Mouse (Mus musculus): Measurements from ENCODE around the gene Gm37240. TPM values are rescaled to one million over a fixed set of nuclear protein-coding genes. Genes with fewer than 3 reads are reported as not detected.

The Gm37240 gene
- polyA plus RNA-seq, 1 experiment, result not detected

- no peak for TF ChIP-seq GATA1 (IDR thresholded peaks at IDR 0.05; ENCODE audit: low read length)
Observed at GRCm38 (mm10) chr3:85465283-85466025, 421.9 kb downstream of the Gm37240 start.

- TF ChIP-seq GATA1 (IDR thresholded peaks at IDR 0.05; ENCODE audit: low read length), result no peak
Observed at GRCm38 (mm10) chr3:85460021-85460420, 427.3 kb downstream of the Gm37240 start.

GRCm38 (mm10) chr3:85456983-85457382, 430.3 kb downstream of the Gm37240 start:
- TF ChIP-seq GATA1 (IDR thresholded peaks at IDR 0.05; ENCODE audit: low read length), result no peak

- no peak for TF ChIP-seq GATA1 (IDR thresholded peaks at IDR 0.05; ENCODE audit: low read length)
Observed at GRCm38 (mm10) chr3:85455453-85455852, 431.9 kb downstream of the Gm37240 start.

GRCm38 (mm10) chr3:85454001-85454400, 433.3 kb downstream of the Gm37240 start:
- no peak for TF ChIP-seq GATA1 (IDR thresholded peaks at IDR 0.05; ENCODE audit: low read length)

GRCm38 (mm10) chr3:85449461-85449860, 437.9 kb downstream of the Gm37240 start:
- no peak for TF ChIP-seq GATA1 (IDR thresholded peaks at IDR 0.05; ENCODE audit: low read length)

GRCm38 (mm10) chr3:85442781-85443180, 444.5 kb downstream of the Gm37240 start:
- TF ChIP-seq GATA1 (IDR thresholded peaks at IDR 0.05; ENCODE audit: low read length), result no peak

- no peak for TF ChIP-seq GATA1 (IDR thresholded peaks at IDR 0.05; ENCODE audit: low read length)
Observed at GRCm38 (mm10) chr3:85442261-85442660, 445.1 kb downstream of the Gm37240 start.

GRCm38 (mm10) chr3:85435406-85435805, 451.9 kb downstream of the Gm37240 start:
- no peak for TF ChIP-seq GATA1 (IDR thresholded peaks at IDR 0.05; ENCODE audit: low read length)

GRCm38 (mm10) chr3:85431208-85431607, 456.1 kb downstream of the Gm37240 start:
- no peak for TF ChIP-seq GATA1 (IDR thresholded peaks at IDR 0.05; ENCODE audit: low read length)

GRCm38 (mm10) chr3:85423376-85423997, 463.8 kb downstream of the Gm37240 start:
- TF ChIP-seq GATA1 (IDR thresholded peaks at IDR 0.05; ENCODE audit: low read length), result no peak

- no peak for TF ChIP-seq GATA1 (IDR thresholded peaks at IDR 0.05; ENCODE audit: low read length)
Observed at GRCm38 (mm10) chr3:85421403-85421802, 465.9 kb downstream of the Gm37240 start.

- TF ChIP-seq GATA1 (IDR thresholded peaks at IDR 0.05; ENCODE audit: low read length), result no peak
Observed at GRCm38 (mm10) chr3:85417663-85418062, 469.7 kb downstream of the Gm37240 start.

- TF ChIP-seq GATA1 (IDR thresholded peaks at IDR 0.05; ENCODE audit: low read length), result no peak
Observed at GRCm38 (mm10) chr3:85398841-85399240, 488.5 kb downstream of the Gm37240 start.

GRCm38 (mm10) chr3:85398483-85398835, 488.9 kb downstream of the Gm37240 start:
- no peak for TF ChIP-seq GATA1 (IDR thresholded peaks at IDR 0.05; ENCODE audit: low read length)

GRCm38 (mm10) chr3:85397816-85398482, 489.4 kb downstream of the Gm37240 start:
- no peak for TF ChIP-seq GATA1 (IDR thresholded peaks at IDR 0.05; ENCODE audit: low read length)

- TF ChIP-seq GATA1 (IDR thresholded peaks at IDR 0.05; ENCODE audit: low read length), result no peak
Observed at GRCm38 (mm10) chr3:85393395-85393794, 493.9 kb downstream of the Gm37240 start.

Measured in G1E-ER4 (cell line).